Mouse (Mus musculus) thymus, postnatal 4 days (tissue): ENCODE measurements at regions not wholly inside any gene's neighbourhood (a gene's known extent, or its start where the extent isn't known, plus 50 kb on each side); places are given as distances from the start of the nearest gene placed in this dataset.

Source experiments
- DNase-seq: peaks from one replicate; pipeline ENCODE4 v3.0.0; 2021

GRCm38 (mm10) chr15:56027197-56027818, 1450.1 kb downstream of the Slc22a22 start:
- DNase-seq: no peak

DNA sequence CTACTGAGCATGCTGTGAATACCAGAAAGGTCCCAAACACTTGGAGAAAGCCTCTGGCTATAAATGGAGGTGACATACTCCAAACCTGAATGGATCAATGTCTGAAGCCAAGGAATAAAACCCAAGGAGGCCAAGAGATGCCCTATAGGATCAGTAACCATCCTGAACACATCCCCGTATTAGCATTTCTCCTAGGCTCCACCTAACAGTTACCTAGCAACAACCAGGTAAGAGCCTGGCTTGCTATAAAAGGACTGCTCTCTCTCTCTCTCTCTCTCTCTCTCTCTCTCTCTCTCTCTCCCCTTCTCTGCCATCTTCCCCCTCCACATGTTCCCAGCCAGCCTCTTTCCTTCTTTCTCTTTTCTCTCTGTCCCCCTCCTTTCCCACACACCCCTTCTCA, 1452.7 kb downstream of the Slc22a22 start:
- no peak for DNase-seq

DNA sequence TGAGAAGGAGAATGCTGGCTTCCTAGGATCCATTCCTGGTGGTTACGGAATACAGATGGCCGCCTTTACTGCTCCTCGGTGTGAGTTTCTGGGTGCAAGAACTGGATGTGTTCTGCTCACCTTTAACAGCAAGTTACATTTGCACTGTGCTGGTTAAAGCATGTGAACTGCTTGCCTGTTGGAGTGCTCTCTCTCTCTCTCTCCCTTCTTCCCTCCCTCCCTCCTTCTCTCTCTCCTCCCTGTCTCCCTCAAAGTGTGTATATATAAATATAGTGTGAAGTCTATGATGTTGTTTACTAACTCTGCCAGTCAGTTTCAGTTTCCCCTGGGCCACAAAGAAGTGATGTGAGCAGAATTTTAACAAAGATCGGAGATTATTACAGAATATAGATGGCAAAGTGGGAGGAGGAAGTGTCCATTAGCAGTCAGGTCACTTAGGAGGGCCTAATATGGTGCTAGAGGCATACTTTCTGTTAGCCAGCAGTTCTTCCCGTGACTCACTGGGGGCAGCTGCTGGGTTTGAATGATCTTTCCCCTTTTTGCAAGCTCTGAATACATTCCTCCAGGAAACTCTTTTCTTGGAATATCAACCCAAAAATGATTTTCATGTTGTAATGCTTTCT, 1453.5 kb downstream of the Slc22a22 start:
- no peak for DNase-seq

- no peak for DNase-seq
Measured at GRCm38 (mm10) chr15:56022315-56022714, 1455.1 kb downstream of the Slc22a22 start.

DNA sequence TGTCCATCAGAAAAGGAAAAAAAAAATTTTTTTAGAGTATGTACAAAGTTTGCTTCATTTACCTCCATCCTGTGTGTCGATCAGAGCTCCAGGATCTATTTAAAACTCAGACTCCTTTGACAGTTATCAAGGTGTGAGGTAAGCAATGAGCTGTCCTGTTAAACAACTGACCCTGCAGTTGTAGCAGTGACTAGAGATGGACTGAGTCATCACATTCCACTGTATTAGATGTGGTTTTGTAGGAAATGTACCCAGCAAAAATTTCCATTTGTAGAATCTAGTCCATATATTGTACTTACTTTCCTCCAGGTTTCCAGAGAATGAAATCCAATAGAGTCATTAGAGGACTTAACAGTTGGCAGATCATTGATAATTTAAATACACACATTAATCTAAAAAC, 1459.3 kb downstream of the Slc22a22 start:
- no peak for DNase-seq

DNA sequence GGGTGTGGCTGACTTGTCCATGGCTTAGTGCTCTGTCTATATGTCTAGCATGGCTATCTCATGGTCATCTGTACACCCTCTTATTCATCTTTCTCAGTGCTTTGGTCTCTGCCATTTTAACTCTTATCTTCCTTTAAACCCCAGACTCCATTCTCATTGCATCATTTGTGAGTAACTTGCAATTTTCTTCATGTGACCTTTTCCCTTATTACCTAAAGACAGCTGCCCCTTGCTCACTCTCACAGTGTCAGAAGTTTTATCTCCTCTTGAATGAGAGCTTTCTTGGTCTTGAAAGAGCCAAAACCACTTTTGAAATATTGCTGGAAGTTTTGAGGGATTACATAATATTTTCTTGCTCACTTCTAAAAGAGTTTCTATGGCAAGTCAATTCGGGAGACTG, 1459.9 kb downstream of the Slc22a22 start:
- DNase-seq: no peak

- DNase-seq: no peak
Measured at GRCm38 (mm10) chr15:56016070-56016469, 1461.4 kb downstream of the Slc22a22 start.

DNA sequence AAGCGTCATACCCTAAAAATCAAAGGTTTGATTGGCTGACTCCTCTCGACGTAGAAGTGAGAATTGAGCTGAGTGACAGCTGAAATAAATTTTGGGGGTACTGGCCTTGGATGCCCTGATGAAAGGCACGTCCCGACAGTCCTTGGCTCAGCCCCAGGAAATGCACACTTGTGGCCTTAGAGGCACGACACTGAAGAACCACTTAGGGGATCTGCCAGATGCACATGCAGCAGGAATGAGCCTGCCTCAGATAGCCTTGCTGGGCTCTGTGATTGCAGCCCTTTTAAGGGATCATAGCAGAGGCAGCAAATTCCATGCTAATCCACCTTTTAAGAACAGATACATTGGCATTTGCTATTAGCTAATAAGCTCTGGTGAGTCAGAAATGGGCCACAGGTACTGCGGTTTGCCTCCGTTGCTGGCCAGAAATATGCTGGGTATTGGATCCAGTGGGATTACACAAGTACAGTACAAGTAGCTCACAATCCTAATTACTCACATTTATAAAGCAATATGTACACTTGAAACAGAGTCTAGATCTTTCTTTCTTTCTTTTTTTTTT, 1463.3 kb downstream of the Slc22a22 start:
- no peak for DNase-seq

GRCm38 (mm10) chr15:56008603-56009174, 1468.7 kb downstream of the Slc22a22 start:
- no peak for DNase-seq

GRCm38 (mm10) chr15:56007376-56007775, 1470.0 kb downstream of the Slc22a22 start:
- no peak for DNase-seq

- no peak for DNase-seq
Measured at GRCm38 (mm10) chr15:56005361-56005760, 1472.1 kb downstream of the Slc22a22 start.

GRCm38 (mm10) chr15:56003921-56004320, 1473.5 kb downstream of the Slc22a22 start:
- DNase-seq: no peak

GRCm38 (mm10) chr15:55999605-56000004, 1477.8 kb downstream of the Slc22a22 start:
- no peak for DNase-seq

- no peak for DNase-seq
Measured at GRCm38 (mm10) chr15:55997977-55998376, 1479.4 kb downstream of the Slc22a22 start.

DNA sequence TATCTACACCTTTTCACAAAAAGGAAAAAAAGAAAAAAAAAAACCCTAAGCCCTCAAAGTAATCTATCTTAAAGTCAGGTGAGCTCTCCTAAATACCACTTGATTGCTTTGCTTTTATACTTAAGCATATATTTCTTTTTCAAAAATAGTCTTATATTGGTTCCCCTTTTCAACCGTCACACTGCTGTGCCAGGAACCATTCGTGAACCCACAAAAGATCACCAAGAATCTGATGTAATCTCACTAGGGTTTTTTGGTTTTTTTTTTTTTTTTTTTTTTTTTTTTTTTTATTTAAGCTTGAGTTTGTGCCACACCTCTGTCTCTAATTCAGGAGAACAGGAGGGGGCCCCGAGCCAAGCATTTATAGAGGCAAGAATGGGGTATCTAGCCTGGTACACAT, 1482.7 kb downstream of the Slc22a22 start:
- no peak for DNase-seq

GRCm38 (mm10) chr15:55975843-55976242, 1501.6 kb downstream of the Slc22a22 start:
- DNase-seq: no peak

DNA sequence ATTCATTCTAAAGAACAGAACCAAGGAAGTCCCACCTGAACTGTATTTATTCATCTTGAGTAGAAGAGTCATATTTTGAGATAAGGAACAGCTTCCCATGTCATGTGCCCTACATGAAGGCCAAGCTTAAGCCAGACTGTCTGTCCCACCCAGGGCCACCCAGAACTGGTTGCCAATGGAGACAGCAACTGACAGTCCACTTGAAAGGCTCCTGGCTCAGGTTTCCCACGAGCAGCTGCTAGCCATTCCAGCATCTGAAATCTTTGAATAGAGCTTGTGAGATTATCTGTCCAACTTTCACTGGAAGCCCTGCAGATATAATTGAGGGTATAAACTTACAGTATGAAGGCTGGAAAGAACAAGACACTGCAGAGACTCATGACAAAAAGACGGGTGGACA, 1510.6 kb downstream of the Slc22a22 start:
- DNase-seq: no peak

- no peak for DNase-seq
Measured at GRCm38 (mm10) chr15:55965296-55965695, 1512.1 kb downstream of the Slc22a22 start.

- DNase-seq: no peak
Measured at GRCm38 (mm10) chr15:55962093-55962492, 1515.3 kb downstream of the Slc22a22 start.
